Mouse (Mus musculus) MEL (cell line): ENCODE results near the gene Zfp768. TPM values are rescaled to one million over a fixed set of nuclear protein-coding genes. Genes with fewer than 3 reads are reported as not detected.

Experiments used
- DNase-seq: peaks from one replicate; pipeline ENCODE4 v3.0.0; 2011; ENCODE audit warnings: low read depth, low spot score
- H3K27ac ChIP-seq: 2 replicates; pipeline ENCODE4 v1.5.1; 2012; ENCODE audit warnings: low read depth, mild to moderate bottlenecking, control low read depth, low read length, moderate library complexity; ENCODE audit not compliant: control insufficient read depth
- H3K27me3 ChIP-seq, 2 experiments: fragments of 150-350 bp in 1 of 2; sonication (generic) in 1 of 2; 2 replicates each; pipeline ENCODE4 v1.6.1; 2012; ENCODE audit warnings: low read length in 2 of 2, mild to moderate bottlenecking in 2 of 2, improper control_type of control experiment in 1 of 2, moderate library complexity in 1 of 2; ENCODE audit not compliant: insufficient read depth in 2 of 2, control insufficient read depth in 1 of 2
- H3K36me3 ChIP-seq, 2 experiments: 2 replicates each; pipeline ENCODE4 v1.6.1; 2012 to 2014; ENCODE audit warnings: low read length in 2 of 2, improper control_type of control experiment in 1 of 2, inconsistent platforms in 1 of 2, mild to moderate bottlenecking in 1 of 2; ENCODE audit not compliant: insufficient read depth in 2 of 2, control insufficient read depth in 1 of 2
- H3K4me1 ChIP-seq, 2 experiments: fragments of 150-350 bp in 1 of 2; sonication (generic) in 1 of 2; 2 replicates each; pipeline ENCODE4 v1.6.1; 2012; ENCODE audit warnings: low read length in 2 of 2, improper control_type of control experiment in 1 of 2, mild to moderate bottlenecking in 1 of 2; ENCODE audit not compliant: insufficient read depth in 2 of 2, control insufficient read depth in 1 of 2
- H3K4me3 ChIP-seq, 2 experiments: fragments of 150-350 bp in 1 of 2; sonication (generic) in 1 of 2; 2 replicates each; pipeline ENCODE4 v1.5.1; 2012; ENCODE audit warnings: low read depth in 2 of 2, low read length in 2 of 2, mild to moderate bottlenecking in 2 of 2, moderate library complexity in 2 of 2, control low read depth in 1 of 2, improper control_type of control experiment in 1 of 2; ENCODE audit not compliant: control insufficient read depth in 1 of 2, insufficient read depth in 1 of 2
- H3K79me2 ChIP-seq: 2 replicates; pipeline ENCODE4 v1.6.1; 2012; ENCODE audit warnings: mild to moderate bottlenecking, low read length, moderate library complexity; ENCODE audit not compliant: control insufficient read depth, poor library complexity, insufficient read depth
- H3K9ac ChIP-seq: 2 replicates; pipeline ENCODE4 v1.6.1; 2012; ENCODE audit warnings: low read depth, mild to moderate bottlenecking, control low read depth, low read length, moderate library complexity; ENCODE audit not compliant: control insufficient read depth, poor library complexity, severe bottlenecking
- H3K9me3 ChIP-seq: fragments of 150-350 bp; sonication (generic); replicated peaks from 2 replicates; pipeline ENCODE4 v1.6.1; 2012; ENCODE audit warnings: mild to moderate bottlenecking, low read length, improper control_type of control experiment, moderate library complexity; ENCODE audit not compliant: insufficient read depth
- EP300 ChIP-seq, 2 experiments: IDR thresholded peaks; 2 replicates each; pipeline ENCODE4 v1.6.1; 2011; ENCODE audit warnings: improper control_type of control experiment in 2 of 2, low read length in 2 of 2, low read depth in 1 of 2, mild to moderate bottlenecking in 1 of 2
- GABPA ChIP-seq: IDR thresholded peaks from 2 replicates; pipeline ENCODE4 v1.6.1; 2012; ENCODE audit warnings: low read depth, mild to moderate bottlenecking, inconsistent platforms, low read length, improper control_type of control experiment, moderate library complexity
- GATA1 ChIP-seq: IDR thresholded peaks from 2 replicates; pipeline ENCODE4 v1.6.1; 2011; ENCODE audit warnings: low read depth, low read length, improper control_type of control experiment
- HCFC1 ChIP-seq: IDR thresholded peaks from 2 replicates; pipeline ENCODE4 v1.6.1; 2012; ENCODE audit warnings: low read depth, mild to moderate bottlenecking, inconsistent platforms, low read length, improper control_type of control experiment, moderate library complexity
- JUND ChIP-seq: IDR thresholded peaks from 2 replicates; pipeline ENCODE4 v1.6.1; 2011; ENCODE audit warnings: low read depth, mild to moderate bottlenecking, improper control_type of control experiment, low read length
- MAX ChIP-seq: IDR thresholded peaks from 2 replicates; pipeline ENCODE4 v1.6.1; 2011; ENCODE audit warnings: low read length, improper control_type of control experiment
- MAZ ChIP-seq: IDR thresholded peaks from 2 replicates; pipeline ENCODE4 v1.6.1; 2012; ENCODE audit warnings: low read depth, mild to moderate bottlenecking, inconsistent platforms, low read length, improper control_type of control experiment
- MXI1 ChIP-seq: IDR thresholded peaks from 2 replicates; pipeline ENCODE4 v1.6.1; 2011; ENCODE audit warnings: mild to moderate bottlenecking, low read depth, low read length, improper control_type of control experiment
- MYB ChIP-seq: IDR thresholded peaks from 2 replicates; pipeline ENCODE4 v1.6.1; 2011; ENCODE audit warnings: mild to moderate bottlenecking, low read depth, low read length, improper control_type of control experiment
- MYC ChIP-seq: IDR thresholded peaks from 2 replicates; pipeline ENCODE4 v1.6.1; 2011; ENCODE audit warnings: low read depth, mild to moderate bottlenecking, low read length, improper control_type of control experiment, moderate library complexity
- NELFE ChIP-seq: IDR thresholded peaks from 2 replicates; pipeline ENCODE4 v1.6.1; 2011; ENCODE audit warnings: low read depth, low read length, improper control_type of control experiment
- NRF1 ChIP-seq: IDR thresholded peaks from 2 replicates; pipeline ENCODE4 v1.6.1; 2014; ENCODE audit warnings: low read depth, mild to moderate bottlenecking, inconsistent platforms, low read length, improper control_type of control experiment, moderate library complexity; ENCODE audit not compliant: poor library complexity, insufficient read depth, severe bottlenecking
- POLR2A ChIP-seq, 2 experiments: IDR thresholded peaks; 2 replicates each; pipeline ENCODE4 v1.6.1; 2011 to 2012; ENCODE audit warnings: low read length in 2 of 2, mild to moderate bottlenecking in 2 of 2, control low read depth in 1 of 2, improper control_type of control experiment in 1 of 2, low read depth in 1 of 2, moderate library complexity in 1 of 2; ENCODE audit not compliant: control insufficient read depth in 1 of 2, insufficient read depth in 1 of 2, poor library complexity in 1 of 2
- POLR2AphosphoS2 ChIP-seq: IDR thresholded peaks from 2 replicates; pipeline ENCODE4 v1.6.1; 2011; ENCODE audit warnings: low read length, improper control_type of control experiment
- POLR2AphosphoS5 ChIP-seq: IDR thresholded peaks from 2 replicates; pipeline ENCODE4 v1.6.1; 2012; ENCODE audit warnings: low read depth, borderline replicate concordance, mild to moderate bottlenecking, inconsistent platforms, low read length, moderate library complexity, mixed read lengths
- TAL1 ChIP-seq: IDR thresholded peaks from 2 replicates; pipeline ENCODE4 v1.6.1; 2012; ENCODE audit warnings: mild to moderate bottlenecking, inconsistent platforms, low read length, moderate library complexity, mixed read lengths
- TBP ChIP-seq: IDR thresholded peaks from 2 replicates; pipeline ENCODE4 v1.8.0; 2011; ENCODE audit warnings: low read depth, low read length, improper control_type of control experiment
- ZC3H11A ChIP-seq: IDR thresholded peaks from 2 replicates; pipeline ENCODE4 v1.6.1; 2012; ENCODE audit warnings: low read depth, mild to moderate bottlenecking, inconsistent platforms, low read length, improper control_type of control experiment
- ZKSCAN1 ChIP-seq: IDR thresholded peaks from 2 replicates; pipeline ENCODE4 v1.6.1; 2012; ENCODE audit warnings: low read depth, mild to moderate bottlenecking, inconsistent platforms, low read length, improper control_type of control experiment, moderate library complexity
- ZNF384 ChIP-seq: IDR thresholded peaks from 2 replicates; pipeline ENCODE4 v1.6.1; 2012; ENCODE audit warnings: low read depth, mild to moderate bottlenecking, inconsistent platforms, low read length, improper control_type of control experiment
- polyA plus RNA-seq, 2 experiments: library from polyadenylated mRNA; stranded (reverse) in 1 of 2; unstranded in 1 of 2; fragments of >175 nt in 1 of 2; fragments of >200 nt in 1 of 2; gene quantifications; 2 replicates each; pipeline versions ENCODE4 v1.2.1 to v1.2.4; 2012; ENCODE audit warnings: low replicate concordance in 2 of 2, low read depth in 1 of 2; ENCODE audit not compliant: insufficient read length in 2 of 2, insufficient read depth in 1 of 2, missing spikeins in 1 of 2
- total RNA-seq: library from RNA; depleted of rRNA; stranded (reverse); fragments of 300-350 nt; gene quantifications from 2 replicates; pipeline ENCODE4 v1.2.3, GENCODE M21; 2012

Zfp768 gene
- total and polyA plus RNA-seq, 3 experiments, result 5.4 to 12.0 TPM; not detected in 1

DNA sequence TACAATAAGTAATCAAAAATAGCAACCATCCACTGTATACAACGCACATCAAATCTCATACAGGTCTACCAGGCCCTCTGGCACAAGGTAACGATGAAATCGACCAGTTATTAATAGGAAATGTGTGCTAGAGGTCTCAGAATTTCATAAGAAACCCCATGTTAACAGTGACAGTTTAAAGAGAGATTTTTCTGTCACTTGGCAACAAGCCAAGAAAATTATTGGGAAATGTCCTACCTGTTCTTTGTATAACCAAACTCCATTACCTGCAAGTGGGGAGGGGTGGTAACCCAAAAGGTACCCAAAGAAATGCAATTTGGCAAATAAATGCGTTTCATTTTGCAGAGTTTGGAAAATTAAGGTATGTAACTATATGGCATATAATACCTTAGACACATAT is 13.1 kb upstream of the Zfp768 start:
- H3K9ac ChIP-seq, result no peak overlapping the region
- no peak for DNase-seq
- H3K27ac ChIP-seq, result no peak overlapping the region
- no peaks in the 10 kb centered on the region for H3K9me3 ChIP-seq
- 0 out of 4 replicates have a peak, but pooled peaks cover 0 to 2% of the 10 kb centered on the region in 2 experiments for H3K4me1 ChIP-seq
- H3K36me3 ChIP-seq, result peaks cover 0 to 3% of the 10 kb centered on the region in 2 experiments; a peak in 1 of 4 replicates
- H3K4me3 ChIP-seq, result no peak overlapping the region
- TF ChIP-seq JUND, result no peak
- no peak for TF ChIP-seq TAL1
- H3K79me2 ChIP-seq, result no peaks in the 10 kb centered on the region
- peaks cover 0 to 1% of the 10 kb centered on the region in 2 experiments; a peak in 1 of 4 replicates for H3K27me3 ChIP-seq

DNA sequence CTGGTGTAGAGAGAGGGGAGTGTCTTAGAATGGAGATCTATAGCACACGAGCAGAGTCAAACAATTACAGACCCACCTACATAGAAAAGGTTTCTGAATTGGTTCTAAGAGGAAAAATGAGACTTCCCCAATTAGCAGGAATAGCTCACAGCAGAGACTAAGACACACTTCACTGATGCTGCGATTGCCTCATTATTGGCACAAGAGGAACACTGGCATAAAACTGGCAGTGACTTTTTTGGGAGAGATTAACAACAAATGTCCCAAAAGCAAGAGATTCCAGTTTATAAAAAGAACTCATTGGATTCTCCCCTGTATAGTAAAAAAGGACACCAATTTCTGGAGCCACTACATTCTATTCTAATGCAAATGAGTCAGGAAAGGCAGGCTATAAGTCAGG is 12.5 kb upstream of the Zfp768 start:
- Histone ChIP-seq H3K4me1 (0 out of 4 replicates have a peak, but pooled peaks cover 0 to 2% of the 10 kb centered on the region in 2 experiments), H3K79me2 (no peaks in the 10 kb centered on the region), H3K36me3 (peaks cover 0 to 3% of the 10 kb centered on the region in 2 experiments; a peak in 1 of 4 replicates), H3K4me3 (no peak overlapping the region), H3K9me3 (no peaks in the 10 kb centered on the region), H3K27me3 (peaks cover 0 to 1% of the 10 kb centered on the region in 2 experiments; a peak in 1 of 4 replicates), H3K27ac (no peak overlapping the region), H3K9ac (no peak overlapping the region)
- no peak for TF ChIP-seq POLR2A (IDR thresholded peaks at IDR 0.05; ENCODE audit: control insufficient read depth in 1 of 2, insufficient read depth in 1 of 2, low read depth in 1 of 2, low read length in 2 of 2, poor library complexity in 1 of 2)
- no peak for DNase-seq

DNA sequence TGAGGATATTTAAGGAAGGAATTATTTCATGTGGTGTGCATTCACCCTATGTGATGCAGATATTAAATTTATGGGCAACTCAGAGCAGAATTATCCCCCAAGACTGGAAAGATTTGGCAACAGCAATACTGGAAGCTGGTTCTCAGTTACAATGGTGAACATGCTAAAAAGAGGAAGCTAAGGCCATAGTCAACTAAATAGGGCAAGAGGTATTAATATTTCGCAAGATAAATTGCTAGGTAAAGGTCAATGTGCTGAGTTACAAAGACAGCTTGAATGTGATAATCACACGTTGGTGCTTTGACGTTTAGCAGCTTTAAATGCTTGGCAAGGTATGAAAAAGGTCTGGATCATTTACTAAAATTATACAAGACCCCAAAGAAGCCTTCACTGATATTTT is 10.4 kb upstream of the Zfp768 start:
- H3K27me3 ChIP-seq, result peaks cover 0 to 1% of the 10 kb centered on the region in 2 experiments; a peak in 2 of 4 replicates
- H3K4me1 ChIP-seq, result peaks cover 0 to 5% of the 10 kb centered on the region in 2 experiments; a peak in 1 of 4 replicates
- no peak overlapping the region for H3K9ac ChIP-seq
- H3K9me3 ChIP-seq, result no peaks in the 10 kb centered on the region
- H3K79me2 ChIP-seq, result no peaks in the 10 kb centered on the region
- H3K27ac ChIP-seq, result no peak overlapping the region
- TF ChIP-seq GABPA (no peak), GATA1 (no peak), MAZ (no peak), MYC (no peak), POLR2AphosphoS5 (no peak), ZKSCAN1 (no peak), MXI1 (no peak), MYB (no peak), HCFC1 (no peak), EP300 (IDR thresholded peaks at IDR 0.05; ENCODE audit: low read depth in 1 of 2, low read length in 2 of 2) (no peak), ZC3H11A (no peak), NRF1 (no peak), JUND (no peak), MAX (no peak), NELFE (no peak), TBP (no peak), ZNF384 (no peak), POLR2AphosphoS2 (no peak)
- H3K4me3 ChIP-seq, result no peak overlapping the region
- peaks cover 0 to 3% of the 10 kb centered on the region in 2 experiments; a peak in 2 of 4 replicates for H3K36me3 ChIP-seq
- no peak for DNase-seq
